Mouse (Mus musculus): ENCODE results near the gene Pskh1. TPM values are rescaled to one million over a fixed set of nuclear protein-coding genes. Genes with fewer than 3 reads are reported as not detected.
A peak's percentile ranks its signal among the peaks of the same experiment; 100 is the strongest.

Pskh1 gene
- polyA plus RNA-seq, 1 experiment from 2014 or later, result 23.0 TPM

GRCm38 (mm10) chr8:105964506-105965265, 64.4 kb downstream of the Pskh1 start:
- peak overlapping the region; percentile 51 for H3K4me3 ChIP-seq
- H3K27me3 ChIP-seq, result peaks cover 44% of the 10 kb centered on the region
- H3K9ac ChIP-seq (replicated peaks), result no peak overlapping the region
- no peak for ATAC-seq (ENCODE audit: low FRiP score, low read depth)
- peaks cover 15% of the 10 kb centered on the region for H3K4me1 ChIP-seq
- whole genome bisulfite sequencing, result 71% methylated on average over 12 of the region's 12 CpGs
- H3K9me3 ChIP-seq, result no peaks in the 10 kb centered on the region
- no peaks in the 10 kb centered on the region for H3K36me3 ChIP-seq
- no peak overlapping the region for H3K27ac ChIP-seq (replicated peaks)
- H3K4me2 ChIP-seq (replicated peaks), result peak overlapping the region; percentile 64

DNA sequence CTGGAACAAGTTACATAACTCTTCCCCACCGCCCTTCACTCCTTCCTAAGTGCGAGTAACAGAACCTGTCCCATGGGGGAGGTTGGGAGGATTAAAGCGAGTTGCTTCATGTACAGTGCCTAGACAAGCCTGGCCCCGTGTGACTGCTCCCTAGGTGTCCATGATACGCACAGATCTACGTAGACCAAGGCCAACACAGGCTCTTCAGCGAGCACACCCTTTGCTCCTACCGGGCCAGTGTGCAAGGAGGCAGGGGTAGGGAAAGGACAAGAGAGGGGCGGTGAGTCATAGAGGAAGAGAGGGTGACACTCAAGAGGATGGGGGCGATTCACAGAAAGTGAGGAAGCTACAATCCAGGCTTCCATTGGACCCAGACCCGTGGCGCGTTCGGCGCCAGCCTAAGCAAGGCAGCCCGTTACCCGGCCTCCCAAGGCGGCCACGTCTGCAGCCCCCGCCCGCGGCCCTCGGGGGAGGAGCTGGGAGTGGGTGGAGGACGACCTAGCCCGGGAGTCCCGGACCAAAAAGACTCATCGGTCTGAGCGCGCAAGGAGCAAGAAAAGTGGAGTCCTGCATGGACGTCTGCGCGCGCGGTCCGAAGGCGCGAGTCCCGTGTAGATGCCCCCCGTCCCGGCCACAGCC, 65.1 kb downstream of the Pskh1 start:
- WGBS, result 4% methylated on average over 37 of the region's 40 CpGs
- peak; percentile 41; the same call in 1 of the 2 replicates for ATAC-seq (ENCODE audit: low FRiP score, low read depth)
- peaks cover 15% of the 10 kb centered on the region for H3K4me1 ChIP-seq
- peak overlapping the region; percentile 51 for H3K4me3 ChIP-seq
- peaks cover 44% of the 10 kb centered on the region for H3K27me3 ChIP-seq
- no peak overlapping the region for H3K27ac ChIP-seq (replicated peaks)
- H3K36me3 ChIP-seq, result no peaks in the 10 kb centered on the region
- no peaks in the 10 kb centered on the region for H3K9me3 ChIP-seq
- peak overlapping the region; percentile 43 for H3K9ac ChIP-seq (replicated peaks)
- peak overlapping the region; percentile 64 for H3K4me2 ChIP-seq (replicated peaks)

GRCm38 (mm10) chr8:105965905-105966341, 65.7 kb downstream of the Pskh1 start, which contains the start of gene Slc12a4:
Gene Slc12a4 (minus strand): TSS chr8:105966097.
- WGBS, result under 1% methylated on average over 45 of the region's 47 CpGs
- Histone ChIP-seq H3K27me3 (peaks cover 44% of the 10 kb centered on the region), H3K36me3 (no peaks in the 10 kb centered on the region), H3K9me3 (no peaks in the 10 kb centered on the region), H3K9ac (replicated peaks) (peak within 1 kb of the TSS; percentile 43), H3K27ac (replicated peaks) (no peak within 1 kb of the TSS), H3K4me2 (replicated peaks) (peak within 1 kb of the TSS; percentile 64), H3K4me3 (peak within 1 kb of the TSS; percentile 51), H3K4me1 (peaks cover 15% of the 10 kb centered on the region)
- ATAC-seq (ENCODE audit: low FRiP score, low read depth), result peak; percentile 79

DNA sequence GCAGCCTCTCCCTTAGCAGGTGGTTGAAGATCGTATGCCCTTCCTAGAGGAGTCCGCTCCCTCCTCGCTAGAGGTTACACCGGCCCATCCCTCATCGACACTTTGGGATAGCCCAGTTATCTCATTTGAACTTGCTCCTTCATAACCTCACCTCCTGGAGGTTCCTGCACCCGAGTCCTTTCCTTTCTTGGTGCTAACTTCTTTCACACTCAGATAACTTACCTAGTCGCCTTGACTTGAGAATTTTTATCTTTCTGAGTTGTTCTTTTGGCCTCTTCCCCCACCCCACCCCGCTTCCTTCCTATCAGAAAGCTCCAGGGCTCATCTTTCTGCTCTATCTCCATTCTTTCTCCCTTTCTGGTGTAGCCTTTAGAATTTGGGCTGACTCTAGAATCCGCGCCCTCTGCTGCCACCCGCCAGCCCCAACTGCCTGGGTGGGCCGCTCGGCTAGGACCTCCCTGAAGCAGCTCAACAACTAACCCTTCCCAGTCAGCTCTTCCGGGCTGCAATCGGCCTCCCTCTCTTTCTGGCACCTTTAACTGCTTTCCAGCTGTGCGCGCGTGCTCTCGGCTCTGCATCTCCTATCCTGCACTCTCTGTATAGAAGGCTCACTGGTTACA, 66.6 kb downstream of the Pskh1 start:
- Histone ChIP-seq H3K27ac (replicated peaks) (no peak overlapping the region), H3K9ac (replicated peaks) (no peak overlapping the region)
- WGBS, result 10% methylated on average over 19 of the region's 19 CpGs

GRCm38 (mm10) chr8:105969367-105969766, 69.1 kb downstream of the Pskh1 start:
- H3K27ac ChIP-seq (replicated peaks), result no peak overlapping the region
- H3K9ac ChIP-seq (replicated peaks), result no peak overlapping the region
- no peak for ATAC-seq (ENCODE audit: low FRiP score, low read depth)
- peaks cover 15% of the 10 kb centered on the region for H3K4me1 ChIP-seq
- 67% methylated on average over 1 of the region's 1 CpGs for WGBS
- no peak overlapping the region for H3K4me3 ChIP-seq
- H3K27me3 ChIP-seq, result peaks cover 38% of the 10 kb centered on the region
- no peaks in the 10 kb centered on the region for H3K9me3 ChIP-seq
- no peak overlapping the region for H3K4me2 ChIP-seq (replicated peaks)
- no peaks in the 10 kb centered on the region for H3K36me3 ChIP-seq

More for the DNA sequence above, 66.6 kb downstream of the Pskh1 start:
- H3K9me3 ChIP-seq, result no peaks in the 10 kb centered on the region
- no peak overlapping the region for H3K4me3 ChIP-seq
- H3K4me1 ChIP-seq, result peaks cover 15% of the 10 kb centered on the region
- no peak for ATAC-seq (ENCODE audit: low FRiP score, low read depth)
- H3K27me3 ChIP-seq, result peaks cover 44% of the 10 kb centered on the region
- no peaks in the 10 kb centered on the region for H3K36me3 ChIP-seq
- peak overlapping the region; percentile 21 for H3K4me2 ChIP-seq (replicated peaks)

DNA sequence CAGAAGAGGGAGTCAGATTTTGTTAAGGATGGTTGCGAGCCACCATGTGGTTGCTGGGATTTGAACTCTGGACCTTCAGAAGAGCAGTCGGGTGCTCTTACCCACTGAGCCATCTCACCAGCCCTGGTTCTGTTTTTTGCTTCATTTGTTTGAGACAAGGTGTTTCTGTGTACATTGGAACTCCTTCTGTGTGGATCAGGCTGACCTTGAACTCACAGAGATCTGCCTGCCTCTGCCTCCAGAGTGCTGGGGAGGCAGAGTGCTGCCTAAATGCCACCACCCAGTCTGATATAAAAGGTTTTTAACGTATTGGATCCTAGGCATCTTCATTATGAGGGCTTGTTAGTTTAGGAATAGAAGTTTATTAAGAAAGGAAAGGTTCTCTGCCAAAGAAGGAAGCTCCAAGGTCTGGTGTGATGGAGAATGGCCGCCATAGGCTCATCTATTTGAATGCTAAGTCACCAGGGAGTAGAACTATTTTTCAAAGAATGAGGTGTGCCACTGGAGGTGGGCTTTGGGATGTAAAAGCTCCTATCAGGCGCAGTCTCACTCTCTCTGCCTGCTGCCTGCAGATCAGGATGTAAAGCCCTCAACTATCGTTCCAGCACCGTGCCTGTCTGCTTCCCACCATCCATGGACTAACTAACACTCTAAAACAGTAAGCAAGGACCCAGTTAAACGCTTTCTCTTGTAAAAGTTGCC, 70.9 kb downstream of the Pskh1 start:
- Histone ChIP-seq H3K9ac (replicated peaks) (no peak overlapping the region), H3K4me1 (peaks cover 5% of the 10 kb centered on the region), H3K36me3 (no peaks in the 10 kb centered on the region), H3K4me2 (replicated peaks) (no peak overlapping the region), H3K9me3 (no peaks in the 10 kb centered on the region), H3K4me3 (no peak overlapping the region), H3K27me3 (peaks cover 20% of the 10 kb centered on the region), H3K27ac (replicated peaks) (no peak overlapping the region)
- WGBS, result 76% methylated on average over 8 of the region's 8 CpGs
- ATAC-seq (ENCODE audit: low FRiP score, low read depth), result no peak

DNA sequence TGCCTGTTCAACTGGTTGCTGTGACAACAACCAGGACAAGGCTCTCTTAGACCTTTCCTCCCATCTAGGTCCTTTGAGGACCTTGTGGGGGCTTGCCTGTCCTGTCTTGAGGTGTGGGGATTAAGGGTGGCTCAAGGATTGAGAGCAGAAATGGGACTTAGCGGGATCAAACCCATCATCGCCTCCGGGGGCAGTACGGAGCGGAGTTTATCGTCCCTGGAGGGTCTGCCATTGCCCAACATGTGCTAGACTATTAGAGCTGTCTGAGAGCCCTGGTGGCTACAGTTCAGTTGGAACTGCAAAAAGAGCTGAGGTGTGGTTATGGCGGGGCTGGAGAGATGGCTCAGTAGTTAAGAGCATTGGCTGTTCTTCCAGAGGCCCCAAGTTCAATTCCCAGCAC, 75.1 kb downstream of the Pskh1 start:
- Histone ChIP-seq H3K9me3 (no peaks in the 10 kb centered on the region), H3K4me3 (no peak overlapping the region), H3K27me3 (no peaks in the 10 kb centered on the region), H3K4me2 (replicated peaks) (no peak overlapping the region), H3K27ac (replicated peaks) (no peak overlapping the region), H3K9ac (replicated peaks) (no peak overlapping the region), H3K4me1 (no peaks in the 10 kb centered on the region), H3K36me3 (no peaks in the 10 kb centered on the region)
- 64% methylated on average over 7 of the region's 7 CpGs for WGBS
- no peak for ATAC-seq (ENCODE audit: low FRiP score, low read depth)

DNA sequence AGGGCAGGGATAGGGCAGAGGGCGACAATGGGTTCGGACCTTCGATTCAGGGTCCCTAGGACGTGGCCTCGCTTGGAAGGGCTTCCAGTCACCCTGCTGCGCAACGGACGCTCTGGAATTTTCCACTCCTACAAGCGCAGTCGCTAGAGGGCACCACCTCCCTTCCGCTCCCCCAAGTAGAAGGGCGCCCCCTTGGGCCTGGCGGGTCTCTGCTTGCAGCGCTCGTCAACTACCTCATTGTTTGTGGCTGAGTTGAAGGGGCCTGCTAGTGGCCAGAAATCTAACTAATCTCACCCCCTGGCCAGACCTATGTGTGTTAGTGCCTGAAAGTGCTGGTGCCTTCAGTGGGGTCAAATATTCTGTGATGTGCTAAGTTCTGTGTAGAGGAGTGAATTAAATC, 79.1 kb downstream of the Pskh1 start, which contains the start of gene Dpep3:
Gene Dpep3 (minus strand): TSS at position 105 of the 400 bp plus-strand sequence.
- H3K27me3 ChIP-seq, result no peaks in the 10 kb centered on the region
- no peak within 1 kb of the TSS for H3K27ac ChIP-seq (replicated peaks)
- 90% methylated on average over 15 of the region's 15 CpGs for WGBS
- no peaks in the 10 kb centered on the region for H3K4me1 ChIP-seq
- no peak for ATAC-seq (ENCODE audit: low FRiP score, low read depth)
- H3K9ac ChIP-seq (replicated peaks), result no peak within 1 kb of the TSS
- no peaks in the 10 kb centered on the region for H3K9me3 ChIP-seq
- no peak within 1 kb of the TSS for H3K4me3 ChIP-seq
- no peak within 1 kb of the TSS for H3K4me2 ChIP-seq (replicated peaks)
- H3K36me3 ChIP-seq, result no peaks in the 10 kb centered on the region

- no peaks in the 10 kb centered on the region for H3K36me3 ChIP-seq
- no peak for ATAC-seq (ENCODE audit: low FRiP score, low read depth)
- H3K27ac ChIP-seq (replicated peaks), result no peak overlapping the region
- no peak overlapping the region for H3K9ac ChIP-seq (replicated peaks)
- H3K4me3 ChIP-seq, result no peak overlapping the region
- H3K4me1 ChIP-seq, result no peaks in the 10 kb centered on the region
- no peaks in the 10 kb centered on the region for H3K27me3 ChIP-seq
- WGBS, result 89% methylated on average over 1 of the region's 1 CpGs
- H3K9me3 ChIP-seq, result no peaks in the 10 kb centered on the region
- H3K4me2 ChIP-seq (replicated peaks), result no peak overlapping the region
Measured at GRCm38 (mm10) chr8:105981146-105981545, 80.9 kb downstream of the Pskh1 start.
